Mouse (Mus musculus): ENCODE results near the gene Mtr.

Gene Mtr

DNA sequence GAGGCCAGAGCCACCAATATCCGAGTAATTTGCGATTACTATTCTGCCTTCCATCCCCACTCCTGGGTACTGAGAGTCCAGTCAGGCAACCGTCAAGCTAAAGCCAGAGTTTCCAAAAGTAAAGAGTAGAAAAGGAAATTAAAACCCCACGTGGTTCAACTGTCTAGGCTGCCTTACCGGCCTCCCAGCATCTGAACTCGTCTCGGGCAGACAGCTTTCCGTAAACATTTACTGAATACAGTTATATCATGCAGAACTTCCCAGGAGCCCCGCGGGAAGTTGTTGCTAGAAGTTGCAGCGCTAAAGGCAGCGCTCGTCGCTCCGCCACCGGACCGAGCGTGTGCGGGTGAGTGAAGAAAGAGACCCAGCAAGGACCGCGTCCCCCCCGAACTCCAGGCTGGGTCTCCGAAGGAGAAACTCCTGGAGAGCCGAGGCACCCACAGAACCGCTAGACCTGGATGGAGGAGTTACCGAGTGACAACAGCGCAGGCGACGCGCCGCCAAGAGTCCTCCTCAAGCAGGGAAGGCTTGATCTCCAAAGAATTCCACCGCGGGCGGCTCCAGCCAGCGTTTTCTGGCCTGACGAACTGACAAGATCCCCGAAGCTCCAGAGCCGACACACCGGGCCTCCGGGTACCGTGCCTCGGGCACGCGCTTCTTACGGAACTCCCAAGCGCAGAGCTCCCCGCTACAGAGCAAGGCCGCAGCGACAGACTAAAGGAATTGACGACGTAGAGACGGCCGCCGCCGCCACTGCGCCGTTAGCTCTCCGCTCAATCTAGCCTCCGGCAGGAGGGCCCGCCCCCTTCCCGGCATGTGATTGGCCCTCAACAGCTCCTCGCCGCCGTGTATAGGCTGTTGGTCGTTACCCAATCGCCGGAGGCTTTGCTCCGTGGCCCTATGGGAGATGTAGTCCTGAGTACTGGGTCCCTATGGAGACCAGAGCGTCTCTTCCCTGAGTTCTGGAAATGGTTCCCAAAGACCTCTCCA, at the start of gene Mtr:
Mtr (minus strand) TSS at position 723 of the 990 bp plus-strand sequence.
- peak; percentile 88 for DNase-seq (ENCODE audit: low read depth)

DNA sequence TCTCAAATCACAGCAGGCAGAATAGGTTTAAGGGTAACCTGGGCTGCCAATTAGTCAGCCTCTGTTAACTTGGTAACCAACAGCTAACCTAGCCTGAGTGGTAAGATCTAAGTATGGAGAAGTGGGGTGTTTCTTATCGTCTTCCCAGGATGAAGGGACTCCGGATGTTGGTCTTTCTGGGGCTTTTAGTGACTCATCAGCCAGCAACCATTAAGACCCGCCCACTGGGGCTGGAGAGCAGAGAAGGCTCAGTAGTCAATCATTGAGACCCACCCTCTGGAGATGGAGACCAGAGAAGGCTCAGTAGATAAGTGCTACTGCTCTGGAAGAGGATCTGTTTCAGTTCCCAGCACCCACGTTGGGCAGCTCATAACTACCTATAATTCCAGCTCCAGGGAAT, 49.4 kb upstream of the Mtr start:
- DNase-seq (ENCODE audit: low read depth): no peak

DNA sequence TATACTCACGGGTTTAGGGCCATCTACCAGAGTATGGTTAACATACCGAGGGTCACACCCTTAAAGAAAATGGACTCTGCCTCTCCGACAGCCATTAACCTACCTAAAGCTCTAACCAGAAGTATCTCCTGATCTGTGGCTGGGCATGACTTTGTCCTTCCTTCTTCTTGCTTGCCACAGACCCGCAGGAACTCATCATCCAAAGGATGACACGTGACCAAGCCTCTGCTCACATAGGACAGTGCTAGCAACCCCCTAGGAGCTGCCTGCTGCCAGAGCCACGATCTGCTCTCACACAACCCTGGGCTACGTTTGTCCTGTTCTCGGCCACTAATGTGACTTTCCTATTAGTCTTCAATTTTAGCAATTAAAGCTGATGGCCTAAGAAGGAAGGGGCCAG, 47.6 kb upstream of the Mtr start:
- peak; percentile 7 for DNase-seq (ENCODE audit: low read depth)

DNA sequence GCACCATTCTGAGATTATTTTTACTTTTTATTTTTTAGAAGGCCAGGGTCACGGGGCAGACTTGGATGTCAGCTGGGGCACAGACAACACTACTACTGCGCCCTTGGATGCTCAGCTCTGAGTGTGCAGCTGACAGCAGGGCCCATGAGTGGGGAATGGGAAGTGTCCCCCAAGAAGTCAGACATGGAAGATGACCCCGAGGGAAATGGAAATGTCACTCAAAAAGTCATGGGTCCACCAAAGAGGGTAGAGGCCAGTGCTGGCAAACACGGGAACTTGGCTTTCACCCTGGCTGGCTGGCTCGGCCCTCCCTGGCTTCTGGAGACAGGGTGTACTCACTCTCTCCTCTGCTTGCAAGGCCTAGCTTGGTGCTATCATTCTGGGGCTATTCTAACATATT, 47.1 kb upstream of the Mtr start:
- no peak for DNase-seq (ENCODE audit: low read depth)

DNA sequence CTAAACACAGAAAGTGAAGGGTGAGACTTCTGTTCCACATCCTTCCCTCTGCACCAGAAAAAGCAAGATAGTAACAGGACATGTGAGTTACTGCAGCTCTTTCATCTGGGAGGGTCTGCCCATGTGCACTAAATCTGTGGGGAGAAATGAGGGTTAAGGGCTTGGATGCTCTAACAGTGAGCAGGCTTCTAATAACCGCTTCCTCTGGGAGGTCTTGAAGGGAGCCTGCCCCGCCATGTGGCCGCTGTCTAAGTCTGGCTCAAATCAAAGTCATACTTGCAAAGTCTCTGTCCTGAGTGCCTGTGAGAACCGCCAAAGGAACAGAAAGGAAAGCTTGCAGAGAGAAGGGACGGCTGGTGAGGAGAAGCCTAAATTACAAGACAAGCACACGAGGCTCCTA, 39.9 kb upstream of the Mtr start:
- no peak for DNase-seq (ENCODE audit: low read depth)

DNA sequence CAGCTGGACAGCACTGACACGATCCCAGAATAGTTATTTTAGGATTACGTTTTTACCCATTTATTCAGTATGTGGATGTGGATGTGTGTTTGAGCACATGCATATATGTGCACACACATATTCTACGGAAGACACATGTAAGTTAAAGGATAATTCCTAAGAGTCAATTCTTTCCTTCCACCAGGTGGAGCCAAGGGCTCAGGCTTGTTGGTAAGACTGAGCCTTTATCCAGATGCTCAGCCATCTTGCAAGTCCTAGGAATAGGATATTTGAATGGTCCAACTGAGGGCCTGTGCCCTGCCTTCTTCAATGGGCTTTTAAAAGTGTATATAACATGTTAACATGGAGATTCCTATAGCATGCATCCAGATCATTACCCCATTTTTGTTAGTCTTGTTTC, 38.8 kb upstream of the Mtr start:
- DNase-seq (ENCODE audit: low read depth): peak; percentile 4

DNA sequence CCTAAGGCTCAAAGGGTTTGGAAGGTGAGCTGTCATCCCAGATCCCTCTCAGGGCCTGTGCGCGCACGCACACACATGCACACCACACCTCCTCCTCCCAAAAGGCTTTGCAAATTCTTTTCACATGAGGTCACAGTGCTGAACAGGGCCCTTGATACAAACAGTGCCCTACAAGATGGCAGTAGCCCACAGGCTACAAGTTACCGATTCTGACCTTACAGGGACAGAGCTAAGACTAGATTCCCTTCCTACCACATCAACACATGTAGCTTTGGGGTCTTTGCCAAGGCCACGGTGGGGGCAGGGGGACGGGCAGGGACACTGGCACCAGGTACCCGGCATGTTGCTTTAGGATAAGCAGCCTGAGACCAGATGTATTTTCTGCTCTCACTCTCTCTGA, 35.9 kb upstream of the Mtr start:
- DNase-seq (ENCODE audit: low read depth): no peak

DNA sequence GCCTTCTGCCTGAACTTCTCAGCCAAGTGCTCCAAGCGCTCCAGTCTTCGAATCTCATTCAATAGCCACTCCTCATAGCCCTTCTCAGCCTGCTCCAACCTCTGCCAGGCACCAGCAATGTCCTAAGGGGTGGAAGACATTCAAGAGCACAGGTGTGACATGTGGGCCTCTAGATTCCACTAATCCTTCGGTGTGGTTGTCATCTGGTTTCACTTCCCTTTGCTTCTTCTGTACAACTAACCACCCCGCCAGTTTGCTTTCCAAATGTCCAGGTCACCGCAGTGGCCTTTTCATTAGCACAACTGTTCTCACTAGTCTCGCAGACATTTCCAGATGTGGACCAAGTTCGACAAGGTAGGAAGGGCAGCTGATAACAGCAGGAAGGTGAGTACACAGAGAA, 32.8 kb upstream of the Mtr start:
- DNase-seq (ENCODE audit: low read depth): peak; percentile 7

DNA sequence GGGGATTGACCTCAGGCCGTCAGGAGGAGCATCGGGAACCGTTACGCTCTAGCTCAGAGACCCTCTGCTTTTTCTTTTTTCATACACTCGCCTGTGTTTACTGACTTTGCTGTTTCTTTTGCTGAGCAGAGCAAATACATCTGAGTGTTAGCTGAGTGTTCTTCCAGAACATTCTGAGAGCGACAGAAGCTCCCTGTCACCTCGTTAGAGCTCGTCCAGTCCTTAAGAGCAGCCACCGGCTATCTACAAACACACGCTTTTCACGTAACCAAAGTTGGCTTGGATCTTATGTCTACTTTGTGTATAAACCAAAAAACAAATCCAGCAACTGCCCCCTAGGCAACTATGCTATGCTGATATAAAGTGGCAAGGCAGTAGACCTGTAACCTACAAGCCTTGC, 26.6 kb upstream of the Mtr start:
- no peak for DNase-seq (ENCODE audit: low read depth)

DNA sequence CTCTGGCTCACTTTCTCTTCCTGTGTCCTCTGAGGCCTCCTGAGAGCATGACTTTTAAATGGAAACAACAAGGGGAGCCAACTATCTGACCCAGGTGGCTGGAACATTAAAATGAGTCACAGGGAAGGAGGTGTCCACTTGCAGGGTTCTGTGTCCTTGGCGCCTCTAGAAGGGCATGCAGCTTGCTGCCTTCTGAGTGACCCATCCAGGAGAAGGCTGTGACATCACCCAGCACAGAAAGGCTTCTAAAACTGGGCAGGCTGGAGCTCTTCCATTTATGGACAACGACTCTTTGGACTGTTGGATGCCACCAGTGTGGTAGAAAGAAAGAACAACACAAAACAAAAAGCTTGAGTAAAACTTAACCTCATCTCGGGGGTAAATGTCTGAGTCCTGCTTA, 25.9 kb upstream of the Mtr start:
- no peak for DNase-seq (ENCODE audit: low read depth)

DNA sequence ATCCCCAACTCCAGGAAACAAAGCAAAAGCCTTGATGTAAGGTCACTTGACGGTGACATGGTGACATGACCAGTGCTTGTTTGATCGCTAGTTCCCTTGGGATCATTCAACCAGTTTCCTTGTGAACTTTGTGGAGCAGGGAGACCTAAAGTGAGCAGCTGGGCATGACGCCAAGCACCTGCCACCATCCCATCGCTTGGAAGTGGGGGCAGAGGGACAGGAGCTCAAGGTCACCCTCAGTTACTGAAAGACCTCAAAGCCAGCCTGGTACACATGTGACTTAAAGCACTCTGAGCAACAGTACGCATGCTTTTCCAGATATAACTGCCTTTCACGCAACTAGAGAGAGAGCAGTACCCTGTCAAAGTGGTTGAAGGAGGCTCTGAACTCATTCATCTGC, 16.8 kb upstream of the Mtr start:
- DNase-seq (ENCODE audit: low read depth): no peak

DNA sequence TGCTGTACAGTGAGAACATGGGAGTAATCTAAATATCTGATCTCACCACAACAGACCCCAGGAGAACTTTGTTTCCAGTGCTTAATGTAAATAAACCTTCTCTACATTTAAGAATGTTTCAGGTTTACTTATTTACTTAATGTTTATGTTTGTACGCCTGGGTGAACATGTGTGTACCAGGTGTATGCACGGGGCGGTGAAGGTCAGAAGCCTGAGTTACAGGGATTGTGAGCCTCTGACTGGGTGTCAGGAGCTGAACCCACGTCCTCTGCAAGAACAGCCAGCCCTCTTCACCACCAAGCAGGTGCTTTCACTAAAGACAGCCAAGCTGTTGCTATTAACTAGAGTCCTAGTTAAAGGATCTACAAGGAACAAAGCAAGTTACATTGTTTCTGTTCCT, 16.3 kb upstream of the Mtr start:
- no peak for DNase-seq (ENCODE audit: low read depth)

DNA sequence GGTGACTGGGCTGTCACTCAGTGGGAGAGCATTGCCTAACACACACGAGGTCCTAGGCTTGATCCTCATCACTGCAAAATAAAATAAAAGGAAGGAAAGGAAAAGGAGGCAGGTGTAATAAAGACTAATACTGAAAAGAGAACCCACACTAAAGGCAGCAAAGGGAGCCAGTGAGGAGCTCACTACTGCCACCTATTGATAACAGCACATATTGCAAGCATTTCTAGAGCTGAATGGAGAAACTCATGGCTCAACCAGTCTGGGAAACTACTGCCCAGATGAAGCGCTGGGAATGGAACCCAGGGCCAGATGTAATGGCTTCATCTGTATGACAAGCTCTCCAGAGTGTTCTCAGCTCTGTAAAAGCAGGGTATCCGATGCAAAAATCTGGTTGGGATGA, 15.0 kb upstream of the Mtr start:
- DNase-seq (ENCODE audit: low read depth): peak; percentile 56

DNA sequence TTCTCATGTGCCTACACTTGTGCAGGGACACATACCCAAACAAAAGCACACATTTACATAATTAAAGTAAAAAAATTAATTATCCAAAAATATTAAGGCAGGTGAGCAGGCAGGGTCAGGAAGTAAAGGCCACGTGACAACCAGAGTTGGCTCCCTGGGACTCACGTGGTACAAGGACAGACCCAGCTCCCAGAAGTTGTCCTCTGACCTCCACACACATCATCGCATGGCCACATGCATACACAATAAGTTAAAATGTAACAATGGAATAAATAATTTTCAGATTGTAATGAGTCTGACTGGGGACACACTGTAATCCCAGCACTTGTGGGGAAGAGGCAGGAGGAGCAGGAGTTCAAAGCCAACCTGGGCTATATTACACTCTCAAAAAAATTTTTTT, 10.1 kb upstream of the Mtr start:
- no peak for DNase-seq (ENCODE audit: low read depth)

DNA sequence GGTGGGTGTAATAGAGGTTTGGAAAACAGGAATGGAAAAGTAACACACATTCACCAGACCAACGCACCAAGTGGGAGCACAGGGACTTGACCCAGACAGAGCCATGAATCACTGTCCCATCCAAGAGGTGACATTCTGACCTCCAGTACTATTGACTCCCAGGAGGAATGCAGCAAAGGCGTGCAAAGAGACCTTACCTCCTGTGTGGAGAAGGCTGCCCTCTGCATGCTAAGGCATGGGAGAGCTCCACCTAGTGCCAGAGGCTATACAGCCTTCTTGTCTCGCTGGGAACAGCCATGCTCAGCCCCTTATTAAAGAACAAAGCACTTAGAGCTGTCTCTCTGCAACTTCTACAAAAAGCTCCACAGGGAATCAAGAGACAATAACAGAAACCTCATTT, 9.2 kb upstream of the Mtr start:
- no peak for DNase-seq (ENCODE audit: low read depth)

DNA sequence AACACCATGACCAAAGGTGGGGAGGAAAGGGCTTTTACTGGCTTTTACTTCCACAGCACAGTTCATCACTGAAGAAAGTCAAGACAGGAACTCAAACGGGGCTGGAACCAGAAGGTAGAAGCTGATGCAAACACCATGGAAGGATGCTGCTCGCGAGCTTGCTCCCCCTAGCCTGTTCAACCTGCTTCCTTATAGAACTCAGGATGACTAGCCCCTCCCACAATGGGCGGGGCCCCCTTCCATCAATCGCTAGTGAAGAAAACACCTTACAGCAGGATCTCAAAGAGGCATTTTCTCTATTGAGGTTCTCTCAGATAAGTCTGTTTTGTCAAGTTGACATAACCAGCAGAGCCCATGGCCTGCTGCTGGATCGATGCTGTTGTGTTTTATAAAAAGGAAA, 6.1 kb upstream of the Mtr start:
- DNase-seq (ENCODE audit: low read depth): no peak

DNA sequence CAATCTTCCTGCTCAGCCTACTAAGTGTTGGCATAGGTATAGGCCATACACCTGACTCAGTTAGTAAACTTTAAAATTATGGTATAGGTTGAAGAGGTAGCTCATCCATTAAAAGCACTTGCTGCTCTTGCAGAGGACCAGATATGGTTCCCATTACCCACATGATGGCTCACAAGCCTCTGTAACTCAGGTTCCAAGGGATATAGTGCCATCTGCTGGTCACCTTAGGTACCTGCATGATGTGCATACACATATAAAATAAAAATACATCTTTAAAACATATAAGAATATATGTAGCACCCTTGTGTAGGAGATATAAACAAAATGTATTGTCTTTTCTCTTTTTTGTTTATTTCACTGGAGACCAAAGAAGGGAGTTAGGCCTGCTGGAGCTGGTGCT, 3.6 kb upstream of the Mtr start:
- no peak for DNase-seq (ENCODE audit: low read depth)

DNA sequence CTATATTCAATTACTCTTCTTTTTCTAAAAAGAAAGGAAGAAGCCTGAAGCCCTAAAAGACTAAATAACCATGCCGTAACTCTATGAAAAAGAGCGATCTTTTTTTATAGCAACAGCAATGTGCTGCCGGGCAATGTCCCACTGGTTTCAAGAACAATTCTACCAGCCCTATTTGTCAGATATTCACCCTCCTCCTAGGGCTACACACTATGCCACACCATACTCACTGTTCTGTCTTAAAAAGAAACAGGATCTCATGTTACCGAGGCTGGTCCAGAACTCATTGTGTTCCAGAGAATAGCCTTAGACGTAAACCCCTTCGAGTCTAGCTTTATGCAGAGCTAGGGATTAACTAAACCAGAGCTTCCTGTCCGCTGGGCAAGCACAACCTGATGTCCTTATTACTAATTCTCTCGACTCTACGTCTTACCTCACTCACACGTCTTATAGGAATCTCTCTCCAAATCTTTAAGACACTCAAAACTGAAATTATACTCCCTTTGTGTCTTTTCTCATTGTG, 982 bp downstream of the Mtr start:
- DNase-seq (ENCODE audit: low read depth): no peak

DNA sequence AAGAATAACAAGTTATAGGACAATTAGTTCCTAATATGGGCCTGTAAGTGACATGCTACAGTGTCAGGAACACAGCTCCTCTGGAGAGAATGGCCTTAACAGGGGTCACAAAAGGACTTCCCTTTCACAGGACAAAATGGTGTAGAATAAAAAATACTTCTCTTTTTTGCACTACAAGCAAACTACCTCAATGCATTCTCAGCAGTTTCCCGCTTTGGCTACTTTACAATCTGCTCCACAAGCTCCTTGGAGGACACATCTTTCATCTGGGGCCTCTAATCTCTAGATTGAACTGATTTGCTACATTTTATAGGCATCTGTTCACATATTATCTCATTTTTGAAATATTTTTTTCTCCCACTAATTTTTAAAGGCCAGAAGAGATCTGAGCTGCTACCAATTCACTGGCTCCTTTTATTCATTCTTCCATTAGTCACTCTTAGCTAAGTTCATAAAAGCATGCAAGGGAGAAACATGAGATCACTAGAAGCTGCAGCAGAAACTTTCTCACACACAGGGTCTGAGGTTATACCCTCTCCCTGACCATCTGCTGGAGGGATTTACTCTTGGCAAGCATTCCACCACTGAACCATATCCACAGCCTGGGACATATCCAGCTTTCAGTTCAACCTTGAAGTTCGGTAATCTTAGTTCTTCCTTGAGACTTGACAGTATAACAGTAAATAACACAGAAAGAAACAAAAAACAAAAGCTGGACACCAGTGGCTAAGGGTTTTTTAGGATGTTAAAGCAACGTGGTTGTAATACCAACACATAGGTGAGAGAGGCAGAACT, 1.8 kb downstream of the Mtr start:
- DNase-seq (ENCODE audit: low read depth): no peak

DNA sequence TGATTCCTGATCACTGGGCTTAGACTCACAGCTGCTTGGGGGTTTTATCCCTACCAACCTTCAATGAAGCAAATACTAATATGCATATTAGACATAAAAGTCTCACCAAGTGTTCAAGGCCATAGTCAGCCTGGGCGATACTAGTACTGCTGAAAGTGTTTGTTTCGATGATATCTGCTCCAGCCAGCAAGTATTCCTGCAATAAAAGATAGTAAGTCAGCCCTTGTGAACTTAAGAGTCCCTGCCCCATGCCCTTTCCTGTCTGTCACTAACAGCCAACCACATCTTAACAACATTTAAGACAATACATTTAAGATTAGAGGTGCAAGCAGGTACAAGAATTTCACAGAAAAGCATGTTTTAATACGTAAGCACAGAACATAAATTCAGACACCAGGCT, 7.4 kb downstream of the Mtr start:
- no peak for DNase-seq (ENCODE audit: low read depth)

DNA sequence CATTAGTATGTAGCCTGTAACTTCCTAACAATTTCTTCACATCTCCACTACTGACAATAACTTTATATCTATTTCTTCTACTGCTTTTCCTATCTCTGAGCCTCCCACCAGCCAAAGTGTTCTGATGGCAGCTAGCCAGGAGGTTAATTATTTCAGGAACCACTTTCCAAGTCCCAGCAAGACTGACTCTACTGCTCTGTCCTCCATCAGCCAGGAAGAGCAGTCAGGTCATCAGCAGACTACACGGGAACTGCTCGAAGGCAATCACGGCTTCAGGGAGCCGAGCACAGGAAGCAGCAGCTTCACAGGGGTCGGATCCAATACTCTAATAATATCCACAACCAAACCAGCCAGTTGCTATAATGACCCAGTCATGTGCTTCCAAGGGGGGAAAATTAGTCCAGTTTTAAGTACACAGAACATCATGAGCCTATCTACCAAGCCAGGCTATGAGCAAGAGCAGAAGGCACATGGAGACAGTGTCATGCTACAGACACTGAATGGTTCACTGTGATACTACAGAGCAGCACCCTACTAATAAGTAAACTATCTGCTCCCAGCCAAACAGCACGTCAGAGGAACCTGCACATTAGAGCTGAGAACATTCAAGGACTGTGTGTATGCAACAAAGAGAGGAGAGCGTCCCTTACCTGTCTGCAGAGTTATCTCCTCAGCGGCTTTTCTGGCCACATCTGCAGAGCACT, 8.6 kb downstream of the Mtr start:
- no peak for DNase-seq (ENCODE audit: low read depth)

DNA sequence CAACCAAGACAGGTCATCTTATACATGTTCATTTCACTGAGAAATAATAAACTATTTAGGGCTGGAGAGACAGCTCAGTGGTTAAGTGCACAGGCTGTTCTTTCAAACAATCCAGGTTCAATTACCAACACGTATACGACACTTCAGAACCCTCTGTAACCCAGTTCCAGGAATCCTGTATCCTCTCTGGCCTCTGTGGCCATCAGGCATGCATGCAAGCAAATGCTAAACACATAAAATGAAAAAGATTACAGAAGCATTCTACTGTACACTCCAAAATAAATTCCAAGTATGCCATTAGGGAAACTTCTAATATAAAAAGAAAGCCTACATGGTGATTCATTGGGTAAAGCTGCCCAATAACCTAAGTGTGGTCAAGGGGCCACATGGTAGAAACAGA, 12.0 kb downstream of the Mtr start:
- DNase-seq (ENCODE audit: low read depth): no peak
